Mouse (Mus musculus) olfactory bulb, adult 2 months (tissue): Measurements from ENCODE around the gene Zfp523.

Source experiments
- CTCF ChIP-seq: fragments of 200-500 bp; IDR thresholded peaks from 2 replicates; pipeline ENCODE4 v1.5.1; 2012; ENCODE audit warnings: low read depth, mild to moderate bottlenecking, low read length, moderate library complexity; ENCODE audit not compliant: insufficient read depth
- POLR2A ChIP-seq: fragments of 200-500 bp; IDR thresholded peaks from 2 replicates; pipeline ENCODE4 v1.6.1; 2012; ENCODE audit warnings: mild to moderate bottlenecking, low read depth, low read length, moderate library complexity; ENCODE audit not compliant: insufficient read depth

DNA sequence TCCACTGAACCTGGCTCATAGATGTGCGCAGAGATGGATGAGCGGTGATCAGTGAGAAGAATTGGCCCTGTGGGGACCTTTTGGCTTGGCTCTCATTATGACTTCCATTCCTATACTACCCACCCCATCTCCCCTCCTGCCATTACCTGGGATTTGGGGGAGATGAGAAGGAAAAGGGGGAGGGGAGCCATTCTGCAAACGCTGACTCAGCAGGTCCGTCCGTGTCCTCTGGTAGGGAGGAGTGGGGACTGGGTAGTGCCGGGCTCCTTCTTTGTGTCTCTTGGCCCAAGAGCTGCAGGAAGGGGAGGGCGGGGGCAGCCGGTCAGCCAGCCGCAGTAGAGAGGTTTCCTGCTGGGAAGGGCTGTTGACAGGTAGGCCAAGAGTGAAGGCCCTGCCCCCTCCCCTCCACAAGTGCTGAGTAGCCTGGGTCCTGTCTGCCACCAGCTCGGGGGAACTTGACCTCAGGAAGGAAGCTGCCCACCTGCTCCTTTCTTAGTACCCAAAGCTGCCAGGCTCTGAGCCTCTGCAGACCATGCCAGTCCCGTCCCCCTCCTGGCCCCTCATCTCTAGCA lies 15.5 kb upstream of the Zfp523 start:
- TF ChIP-seq CTCF (no peak), POLR2A (no peak)
